Mouse (Mus musculus) CH12.LX (cell line): Measurements from ENCODE around the gene Kynu. TPM values are rescaled to one million over a fixed set of nuclear protein-coding genes. Genes with fewer than 3 reads are reported as not detected.

Experiments
- DNase-seq: peaks from one replicate; pipeline ENCODE4 v3.0.0-alpha.2; 2013; ENCODE audit errors: extremely low read depth
- H3K27ac ChIP-seq: 2 replicates; pipeline ENCODE4 v1.5.1; 2012; ENCODE audit warnings: low read depth, mild to moderate bottlenecking, control low read depth, moderate library complexity; ENCODE audit not compliant: insufficient read depth
- H3K27me3 ChIP-seq: replicated peaks from 2 replicates; pipeline ENCODE3; 2012; ENCODE audit warnings: inconsistent platforms
- H3K36me3 ChIP-seq, 2 experiments: replicated peaks in 1 of 2; 2 replicates each; pipeline versions ENCODE3 to v1.6.1; 2012; ENCODE audit warnings: inconsistent platforms in 1 of 2, low read length in 1 of 2, mild to moderate bottlenecking in 1 of 2, mixed read lengths in 1 of 2, moderate library complexity in 1 of 2; ENCODE audit not compliant: control insufficient read depth in 1 of 2, insufficient read depth in 1 of 2
- H3K4me1 ChIP-seq, 2 experiments: 2 replicates each; pipeline ENCODE4 v1.6.1; 2012; ENCODE audit warnings: inconsistent platforms in 1 of 2, moderate library complexity in 1 of 2; ENCODE audit not compliant: insufficient read depth in 2 of 2, control insufficient read depth in 1 of 2
- H3K4me2 ChIP-seq: 2 replicates; pipeline ENCODE4 v1.6.1; 2012; ENCODE audit warnings: low read depth, mild to moderate bottlenecking, control low read depth; ENCODE audit not compliant: poor library complexity, insufficient read depth, severe bottlenecking
- H3K4me3 ChIP-seq, 3 experiments: fragments of 150-350 bp in 1 of 3; sonication (generic) in 1 of 3; replicated peaks in 1 of 3; 2 replicates each; pipeline versions ENCODE3 to v1.5.1; 2011 to 2012; ENCODE audit warnings: low read depth in 2 of 3, low read length in 2 of 3, mild to moderate bottlenecking in 2 of 3, moderate library complexity in 2 of 3, control low read depth in 1 of 3, improper control_type of control experiment in 1 of 3, inconsistent platforms in 1 of 3, mixed read lengths in 1 of 3; ENCODE audit not compliant: poor library complexity in 1 of 3
- H3K79me2 ChIP-seq: replicated peaks from 2 replicates; pipeline ENCODE4 v1.6.1; 2012; ENCODE audit warnings: mild to moderate bottlenecking, moderate library complexity; ENCODE audit not compliant: control insufficient read depth, poor library complexity, insufficient read depth, severe bottlenecking; ENCODE audit errors: extremely low read depth
- H3K9ac ChIP-seq: 2 replicates; pipeline ENCODE4 v1.6.1; 2012; ENCODE audit warnings: low read depth, mild to moderate bottlenecking, control low read depth, moderate library complexity; ENCODE audit not compliant: insufficient read depth
- H3K9me3 ChIP-seq: replicated peaks from 2 replicates; pipeline ENCODE3; 2012; ENCODE audit warnings: low read length, inconsistent platforms, mixed read lengths
- BHLHE40 ChIP-seq: IDR thresholded peaks from 2 replicates; pipeline ENCODE4 v1.6.1; 2011; ENCODE audit warnings: mild to moderate bottlenecking, low read depth, low read length, improper control_type of control experiment
- CHD1 ChIP-seq: IDR thresholded peaks from 2 replicates; pipeline ENCODE4 v1.6.1; 2012; ENCODE audit warnings: low read depth, low read length, improper control_type of control experiment, inconsistent platforms
- E2F4 ChIP-seq: IDR thresholded peaks from 2 replicates; pipeline ENCODE4 v1.6.1; 2011; ENCODE audit warnings: low read depth, low read length, improper control_type of control experiment; ENCODE audit not compliant: insufficient replicate concordance
- EP300 ChIP-seq: IDR thresholded peaks from 2 replicates; pipeline ENCODE4 v1.6.1; 2011; ENCODE audit warnings: low read length, improper control_type of control experiment
- ETS1 ChIP-seq: conservative IDR thresholded peaks from 2 replicates; pipeline ENCODE4 v1.6.1; 2012; ENCODE audit warnings: low read depth, mild to moderate bottlenecking, inconsistent platforms, low read length, improper control_type of control experiment, moderate library complexity
- GABPA ChIP-seq: IDR thresholded peaks from 2 replicates; pipeline ENCODE4 v1.6.1; 2012; ENCODE audit warnings: low read depth, low read length, improper control_type of control experiment, inconsistent platforms; ENCODE audit not compliant: insufficient replicate concordance
- HCFC1 ChIP-seq: IDR thresholded peaks from 2 replicates; pipeline ENCODE4 v1.6.1; 2012; ENCODE audit warnings: low read depth, mild to moderate bottlenecking, inconsistent platforms, low read length, improper control_type of control experiment
- IRF4 ChIP-seq: IDR thresholded peaks from 2 replicates; pipeline ENCODE4 v1.6.1; 2014; ENCODE audit warnings: low read depth, mild to moderate bottlenecking, inconsistent platforms, low read length, improper control_type of control experiment
- JUN ChIP-seq: IDR thresholded peaks from 2 replicates; pipeline ENCODE4 v1.6.1; 2011; ENCODE audit warnings: low read depth, mild to moderate bottlenecking, low read length, improper control_type of control experiment, moderate library complexity; ENCODE audit not compliant: insufficient read depth
- JUND ChIP-seq: conservative IDR thresholded peaks from 2 replicates; pipeline ENCODE4 v1.6.1; 2011; ENCODE audit warnings: low read depth, low read length, improper control_type of control experiment
- MAFK ChIP-seq: IDR thresholded peaks from 2 replicates; pipeline ENCODE4 v1.6.1; 2011; ENCODE audit warnings: low read length, improper control_type of control experiment; ENCODE audit not compliant: insufficient replicate concordance
- MAX ChIP-seq: IDR thresholded peaks from 2 replicates; pipeline ENCODE4 v1.6.1; 2011; ENCODE audit warnings: low read length, improper control_type of control experiment
- MEF2A ChIP-seq: IDR thresholded peaks from 2 replicates; pipeline ENCODE4 v1.6.1; 2014; ENCODE audit warnings: low read depth, mild to moderate bottlenecking, inconsistent platforms, low read length, improper control_type of control experiment, borderline replicate concordance
- MYC ChIP-seq: IDR thresholded peaks from 2 replicates; pipeline ENCODE4 v1.6.1; 2011; ENCODE audit warnings: low read depth, mild to moderate bottlenecking, improper control_type of control experiment, low read length
- NRF1 ChIP-seq: IDR thresholded peaks from 2 replicates; pipeline ENCODE4 v1.6.1; 2014; ENCODE audit warnings: low read depth, mild to moderate bottlenecking, inconsistent platforms, low read length, improper control_type of control experiment, moderate library complexity
- POLR2A ChIP-seq: IDR thresholded peaks from 2 replicates; pipeline ENCODE4 v1.6.1; 2011; ENCODE audit warnings: low read depth, mild to moderate bottlenecking, improper control_type of control experiment, low read length
- POLR2AphosphoS2 ChIP-seq: IDR thresholded peaks from 2 replicates; pipeline ENCODE4 v1.6.1; 2011; ENCODE audit warnings: low read depth, low read length, improper control_type of control experiment
- RAD21 ChIP-seq: IDR thresholded peaks from 2 replicates; pipeline ENCODE4 v1.6.1; 2011; ENCODE audit warnings: low read depth, mild to moderate bottlenecking, low read length, improper control_type of control experiment, moderate library complexity
- SMC3 ChIP-seq: IDR thresholded peaks from 2 replicates; pipeline ENCODE4 v1.6.1; 2011; ENCODE audit warnings: low read depth, low read length, improper control_type of control experiment
- TCF12 ChIP-seq: IDR thresholded peaks from 2 replicates; pipeline ENCODE4 v1.6.1; 2014; ENCODE audit warnings: low read depth, mild to moderate bottlenecking, inconsistent platforms, low read length, improper control_type of control experiment
- UBTF ChIP-seq: IDR thresholded peaks from 2 replicates; pipeline ENCODE4 v1.6.1; 2012; ENCODE audit warnings: low read depth, mild to moderate bottlenecking, inconsistent platforms, low read length, improper control_type of control experiment, moderate library complexity
- USF1 ChIP-seq: IDR thresholded peaks from 2 replicates; pipeline ENCODE4 v1.6.1; 2014; ENCODE audit warnings: low read depth, mild to moderate bottlenecking, inconsistent platforms, low read length, improper control_type of control experiment
- USF2 ChIP-seq: conservative IDR thresholded peaks from 2 replicates; pipeline ENCODE4 v1.6.1; 2011; ENCODE audit warnings: low read depth, low read length, improper control_type of control experiment
- ZKSCAN1 ChIP-seq: IDR thresholded peaks from 2 replicates; pipeline ENCODE4 v1.6.1; 2012; ENCODE audit warnings: low read depth, inconsistent platforms, low read length, improper control_type of control experiment, borderline replicate concordance
- ZMIZ1 ChIP-seq: IDR thresholded peaks from 2 replicates; pipeline ENCODE4 v1.6.1; 2012; ENCODE audit warnings: low read depth, mild to moderate bottlenecking, inconsistent platforms, low read length, improper control_type of control experiment
- ZNF384 ChIP-seq: IDR thresholded peaks from 2 replicates; pipeline ENCODE4 v1.6.1; 2012; ENCODE audit warnings: low read depth, low read length, improper control_type of control experiment, inconsistent platforms
- dilution Hi-C: fragments of 300-500 bp; cut with MboI; formaldehyde crosslinking; loops from 2 replicates; pipeline ENCODE4 v1.14.3; 2020; ENCODE audit warnings: low sequenced_read_pairs; ENCODE audit not compliant: extremely low pct_unique_long_range_greater_than_20kb, extremely low pct_ligation_motif_present
- in situ Hi-C: fragments of 300-500 bp; cut with MboI; formaldehyde crosslinking; loops from 3 replicates; pipeline ENCODE4 v1.14.3; 2019; ENCODE audit warnings: low sequenced_read_pairs, low pct_ligation_motif_present, low pct_unique_long_range_greater_than_20kb, mixed read lengths
- polyA plus RNA-seq: library from polyadenylated mRNA; unstranded; fragments of >175 nt; gene quantifications from 2 replicates; pipeline ENCODE4 v1.2.1, GENCODE M21; 2012; ENCODE audit warnings: low read depth; ENCODE audit not compliant: insufficient read length
- total RNA-seq, 2 experiments: library from RNA; depleted of rRNA; stranded (reverse); fragments of 300-350 nt in 1 of 2; fragments of >200 nt in 1 of 2; gene quantifications; 2 replicates each; pipeline ENCODE4 v1.2.3; 2012 to 2014

Kynu gene
- total and polyA plus RNA-seq, 3 experiments, result 42.4 to 106 (median 77.6) TPM

GRCm38 (mm10) chr2:43669588-43669987 lies 114.5 kb downstream of the Kynu start:
- in situ Hi-C loops, result no loop called here
- TF ChIP-seq MEF2A, result no peak
- no peak for TF ChIP-seq POLR2A
- TF ChIP-seq USF1, result no peak
- no peak for TF ChIP-seq USF2
- TF ChIP-seq UBTF, result no peak
- no peak for TF ChIP-seq RAD21
- no peak for TF ChIP-seq CHD1
- peak; percentile 89 for TF ChIP-seq IRF4
- no peak for TF ChIP-seq ZKSCAN1
- no peak for TF ChIP-seq BHLHE40
- peak; percentile 77 for TF ChIP-seq JUN
- no peak for TF ChIP-seq NRF1
- TF ChIP-seq MAFK, result no peak
- no peak for TF ChIP-seq E2F4
- no peak for TF ChIP-seq GABPA
- no peak for TF ChIP-seq ETS1
- TF ChIP-seq ZMIZ1, result no peak
- TF ChIP-seq TCF12, result no peak
- TF ChIP-seq HCFC1, result no peak
- TF ChIP-seq ZNF384, result no peak
- peak; percentile 94 for TF ChIP-seq JUND
- TF ChIP-seq MAX, result no peak
- TF ChIP-seq EP300, result peak; percentile 69
- no peak for TF ChIP-seq SMC3
- no peak for TF ChIP-seq POLR2AphosphoS2
- no peak for TF ChIP-seq MYC
- no peak overlapping the region for H3K4me3 ChIP-seq
- H3K79me2 ChIP-seq, result 0 out of 2 replicates have a peak, but pooled peaks cover 2% of the 10 kb centered on the region
- H3K36me3 ChIP-seq, result peaks cover 17 to 59% of the 10 kb centered on the region in 2 experiments
- no peak overlapping the region for H3K9ac ChIP-seq
- DNase-seq, result peak; percentile 17
- no peaks in the 10 kb centered on the region for H3K9me3 ChIP-seq
- dilution Hi-C loops, result no loop called here
- H3K27me3 ChIP-seq, result no peaks in the 10 kb centered on the region
- H3K27ac ChIP-seq, result no peak overlapping the region
- peaks cover 0 to 3% of the 10 kb centered on the region in 2 experiments; a peak in 1 of 4 replicates for H3K4me1 ChIP-seq
- H3K4me2 ChIP-seq, result no peak overlapping the region
